Mouse (Mus musculus): Measurements from ENCODE around the gene H2-K1. TPM values are rescaled to one million over a fixed set of nuclear protein-coding genes. Genes with fewer than 3 reads are reported as not detected.
A peak's percentile ranks its signal among the peaks of the same experiment; 100 is the strongest.

H2-K1 gene
- polyA plus RNA-seq, 1 experiment from 2014 or later, result 130 TPM

DNA sequence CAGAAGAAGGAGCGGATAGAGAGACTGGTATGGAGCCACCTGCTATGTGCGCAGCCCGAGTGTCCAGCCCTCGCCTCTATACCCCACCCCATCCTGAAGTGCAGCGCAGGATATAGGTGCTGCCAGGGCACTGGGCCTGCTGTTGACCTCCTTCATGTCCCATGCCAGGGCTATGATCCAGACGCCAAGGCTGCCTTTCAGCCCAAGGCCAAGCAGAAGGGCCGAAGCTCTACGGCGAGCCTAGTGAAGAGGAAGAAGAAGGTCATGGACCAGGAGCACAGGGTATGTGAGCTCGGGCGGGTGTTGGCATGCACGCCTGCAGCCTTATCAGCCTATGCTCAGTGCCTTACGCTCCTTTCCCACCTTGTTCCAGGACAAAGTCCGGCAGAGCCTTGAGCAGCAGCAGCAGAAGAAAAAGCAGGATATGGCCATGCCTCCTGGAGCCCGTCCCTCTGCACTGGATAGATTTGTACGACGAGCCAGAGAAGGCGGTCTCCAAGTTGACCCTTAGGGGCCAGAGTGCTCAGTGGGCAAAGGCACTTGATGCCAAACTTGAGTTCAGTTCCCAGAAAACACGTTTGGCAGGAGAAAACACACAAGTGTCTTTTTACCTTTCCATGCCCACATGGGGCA lies 51.1 kb downstream of the H2-K1 start:
- TF ChIP-seq EP300 (optimal IDR thresholded peaks at IDR 0.05), result no peak
- TF ChIP-seq CTCF (IDR thresholded peaks at IDR 0.05; ENCODE audit: low read depth), result no peak
- Histone ChIP-seq H3K36me3 (ENCODE audit: control insufficient read depth, insufficient read depth, low read length) (peaks cover 16% of the 10 kb centered on the region), H3K4me1 (replicated peaks; ENCODE audit: control insufficient read depth, insufficient read depth) (peaks cover 4% of the 10 kb centered on the region), H3K9ac (ENCODE audit: low read length) (no peak overlapping the region), H3K27ac (replicated peaks) (peak overlapping the region; percentile 56; the same call in 1 of the 2 replicates), H3K4me3 (ENCODE audit: low read depth, low read length) (no peak overlapping the region), H3K4me2 (replicated peaks; ENCODE audit: low read depth) (peak overlapping the region; percentile 87; the same call in 1 of the 2 replicates), H3K27me3 (ENCODE audit: control insufficient read depth, insufficient read depth, low read length) (no peaks in the 10 kb centered on the region), H3K9me3 (ENCODE audit: control insufficient read depth, low read length) (no peaks in the 10 kb centered on the region)
- 75% methylated on average over 19 of the region's 19 CpGs for WGBS
- DNase-seq (ENCODE audit: low spot score) (peak; percentile 78), ATAC-seq (ENCODE audit: low FRiP score, low TSS enrichment) (peak; percentile 72)

DNA sequence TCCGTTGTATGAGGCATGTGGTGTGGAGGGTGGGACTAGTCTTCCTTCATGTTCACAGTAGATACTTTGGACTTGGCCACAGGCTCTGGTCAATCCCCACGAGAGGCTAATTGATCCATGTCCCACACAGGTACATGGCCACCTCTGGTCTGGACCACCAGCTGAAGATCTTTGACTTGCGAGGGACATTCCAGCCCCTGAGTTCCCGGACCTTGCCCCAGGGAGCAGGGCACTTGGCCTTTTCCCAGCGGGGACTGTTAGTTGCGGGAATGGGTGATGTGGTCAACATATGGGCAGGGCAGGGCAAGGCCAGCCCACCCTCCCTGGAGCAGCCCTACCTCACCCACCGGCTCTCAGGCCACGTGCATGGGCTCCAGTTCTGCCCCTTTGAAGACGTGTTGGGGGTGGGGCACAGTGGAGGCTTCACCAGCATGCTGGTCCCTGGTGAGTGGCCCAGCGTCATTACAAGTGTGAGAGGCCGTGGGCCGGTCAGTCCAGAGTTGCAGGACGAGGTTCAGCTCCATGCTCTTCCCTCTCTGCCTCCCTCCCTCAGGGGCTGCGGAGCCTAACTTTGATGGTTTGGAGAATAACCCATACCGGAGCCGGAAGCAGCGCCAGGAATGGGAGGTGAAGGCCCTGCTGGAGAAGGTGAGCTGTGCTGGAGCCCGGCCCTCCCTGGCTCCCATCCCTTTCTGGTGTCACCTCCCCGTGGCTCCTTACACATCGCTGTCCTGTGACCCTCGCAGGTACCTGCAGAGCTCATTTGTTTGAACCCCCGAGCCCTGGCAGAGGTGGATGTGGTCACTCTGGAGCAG lies 51.9 kb downstream of the H2-K1 start:
- H3K4me2 ChIP-seq (replicated peaks; ENCODE audit: low read depth), result no peak overlapping the region; the same call in 1 of the 2 replicates
- DNase-seq (ENCODE audit: low spot score), result no peak
- no peaks in the 10 kb centered on the region for H3K9me3 ChIP-seq (ENCODE audit: control insufficient read depth, low read length)
- no peaks in the 10 kb centered on the region for H3K27me3 ChIP-seq (ENCODE audit: control insufficient read depth, insufficient read depth, low read length)
- no peak for TF ChIP-seq EP300 (optimal IDR thresholded peaks at IDR 0.05)
- TF ChIP-seq CTCF (IDR thresholded peaks at IDR 0.05; ENCODE audit: low read depth), result no peak
- WGBS, result 82% methylated on average over 22 of the region's 22 CpGs
- ATAC-seq (ENCODE audit: low FRiP score, low TSS enrichment), result no peak; the same call in 1 of the 2 replicates
- peaks cover 4% of the 10 kb centered on the region for H3K4me1 ChIP-seq (replicated peaks; ENCODE audit: control insufficient read depth, insufficient read depth)
- no peak overlapping the region; the same call in 1 of the 2 replicates for H3K27ac ChIP-seq (replicated peaks)
- H3K4me3 ChIP-seq (ENCODE audit: low read depth, low read length), result no peak overlapping the region
- no peak overlapping the region for H3K9ac ChIP-seq (ENCODE audit: low read length)
- peaks cover 16% of the 10 kb centered on the region for H3K36me3 ChIP-seq (ENCODE audit: control insufficient read depth, insufficient read depth, low read length)

DNA sequence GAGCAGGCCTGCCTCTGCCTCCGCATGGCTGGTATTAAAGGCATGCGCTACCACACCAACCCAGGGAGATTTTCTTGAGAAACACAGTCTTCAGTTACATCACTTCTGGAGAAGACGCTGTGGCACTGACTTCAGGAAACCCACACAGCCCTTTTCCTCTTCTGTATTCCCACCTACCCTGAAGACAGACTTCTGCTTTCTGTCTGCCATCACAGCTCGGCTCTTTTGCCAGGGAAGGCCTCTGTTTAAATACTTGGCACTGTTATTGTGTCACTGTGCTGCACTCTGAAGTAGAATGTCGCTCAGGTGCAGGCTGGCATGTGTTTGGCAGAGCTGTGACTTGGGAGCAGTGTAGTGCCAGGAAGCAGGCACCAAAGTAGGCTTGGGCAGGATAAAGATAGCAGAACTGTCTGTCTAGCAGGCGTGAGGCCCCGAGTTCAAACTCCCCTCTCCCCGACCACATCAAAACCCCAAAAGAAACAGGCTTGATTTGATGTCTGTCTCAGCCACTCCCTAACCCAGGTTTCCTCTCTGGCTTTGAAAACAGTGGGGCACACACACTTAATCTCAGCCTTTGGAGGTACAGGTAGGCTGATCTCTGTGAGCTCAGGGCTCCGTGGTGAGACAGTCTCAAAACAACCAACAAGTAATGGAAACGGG lies 52.6 kb downstream of the H2-K1 start:
- no peaks in the 10 kb centered on the region for H3K9me3 ChIP-seq (ENCODE audit: control insufficient read depth, low read length)
- peaks cover 8% of the 10 kb centered on the region for H3K36me3 ChIP-seq (ENCODE audit: control insufficient read depth, insufficient read depth, low read length)
- peaks cover 4% of the 10 kb centered on the region for H3K4me1 ChIP-seq (replicated peaks; ENCODE audit: control insufficient read depth, insufficient read depth)
- H3K27me3 ChIP-seq (ENCODE audit: control insufficient read depth, insufficient read depth, low read length), result no peaks in the 10 kb centered on the region
- H3K27ac ChIP-seq (replicated peaks), result no peak overlapping the region
- no peak overlapping the region for H3K4me3 ChIP-seq (ENCODE audit: low read depth, low read length)
- TF ChIP-seq EP300 (optimal IDR thresholded peaks at IDR 0.05) (no peak), CTCF (IDR thresholded peaks at IDR 0.05; ENCODE audit: low read depth) (no peak)
- ATAC-seq (ENCODE audit: low FRiP score, low TSS enrichment), result no peak
- 84% methylated on average over 10 of the region's 10 CpGs for WGBS
- H3K4me2 ChIP-seq (replicated peaks; ENCODE audit: low read depth), result no peak overlapping the region
- H3K9ac ChIP-seq (ENCODE audit: low read length), result no peak overlapping the region
- DNase-seq (ENCODE audit: low spot score), result no peak

MicroRNA genes within 50 kb of the gene (microRNA counts, 519-probe panel; counts per million panel counts)
- microRNA mmu-miR-219, result not detected

Small RNAs within 50 kb of the gene (microRNA-seq; reads per million reads assigned to microRNA genes)
- gene Mir219a-1 (not detected), gene Mir219c (not detected)

Other genes with a start within 250 kb of the H2-K1 start
- gene Rab11b, start 239.8 kb downstream of the H2-K1 start, polyA plus RNA-seq (2015; fragmentation: Nextera tagmentation; extraction: Ambion mirVana), result 164 TPM in 2 replicates
- 31.3 and 42.4 TPM in 2 replicates for gene Angptl4, start 218.5 kb downstream of the H2-K1 start, polyA plus RNA-seq (2015; fragmentation: Nextera tagmentation; extraction: Ambion mirVana)
- 17.1 and 20.3 TPM in 2 replicates for gene Kank3, start 189.8 kb downstream of the H2-K1 start, polyA plus RNA-seq (2015; fragmentation: Nextera tagmentation; extraction: Ambion mirVana)
- 1,008 and 1,055 TPM in 2 replicates for gene Rps28, start 175.8 kb downstream of the H2-K1 start, polyA plus RNA-seq (2015; fragmentation: Nextera tagmentation; extraction: Ambion mirVana)
- gene Ndufa7, start 175.8 kb downstream of the H2-K1 start, polyA plus RNA-seq (2015; fragmentation: Nextera tagmentation; extraction: Ambion mirVana), result 497 TPM in 2 replicates
- gene Cd320, start 157.3 kb downstream of the H2-K1 start, polyA plus RNA-seq (2015; fragmentation: Nextera tagmentation; extraction: Ambion mirVana), result 32.7 and 38.2 TPM in 2 replicates
- gene Gm7029, start 126.5 kb downstream of the H2-K1 start, polyA plus RNA-seq (2015; fragmentation: Nextera tagmentation; extraction: Ambion mirVana), result not detected in 2 replicates
- gene Kifc1, start 109.7 kb downstream of the H2-K1 start, polyA plus RNA-seq (2015; fragmentation: Nextera tagmentation; extraction: Ambion mirVana), result 1.3 and 1.7 TPM in 2 replicates
- gene Platr17, start 95.2 kb downstream of the H2-K1 start, polyA plus RNA-seq (2015; fragmentation: Nextera tagmentation; extraction: Ambion mirVana), result 1.1 TPM in 2 replicates
- 18.1 and 22.4 TPM in 2 replicates for gene Daxx, start 90.9 kb downstream of the H2-K1 start, polyA plus RNA-seq (2015; fragmentation: Nextera tagmentation; extraction: Ambion mirVana)
- 63.7 and 72.4 TPM in 2 replicates for gene Tapbp, start 84.4 kb downstream of the H2-K1 start, polyA plus RNA-seq (2015; fragmentation: Nextera tagmentation; extraction: Ambion mirVana)
- gene Zbtb22, start 84.4 kb downstream of the H2-K1 start, polyA plus RNA-seq (2015; fragmentation: Nextera tagmentation; extraction: Ambion mirVana), result 10.7 and 12.2 TPM in 2 replicates
- gene Rgl2, start 70.8 kb downstream of the H2-K1 start, polyA plus RNA-seq (2015; fragmentation: Nextera tagmentation; extraction: Ambion mirVana), result 18.6 and 24.4 TPM in 2 replicates
- gene Pfdn6, start 60.0 kb downstream of the H2-K1 start, polyA plus RNA-seq (2015; fragmentation: Nextera tagmentation; extraction: Ambion mirVana), result 92.7 and 96.8 TPM in 2 replicates
- 17.1 and 20.2 TPM in 2 replicates for gene Wdr46, start 59.7 kb downstream of the H2-K1 start, polyA plus RNA-seq (2015; fragmentation: Nextera tagmentation; extraction: Ambion mirVana)
- gene B3galt4, start 48.9 kb downstream of the H2-K1 start, polyA plus RNA-seq (2015; fragmentation: Nextera tagmentation; extraction: Ambion mirVana), result 15.0 and 15.2 TPM in 2 replicates
- gene Vps52, start 44.5 kb downstream of the H2-K1 start, polyA plus RNA-seq (2015; fragmentation: Nextera tagmentation; extraction: Ambion mirVana), result 24.7 and 26.3 TPM in 2 replicates
- gene Rps18, start 44.3 kb downstream of the H2-K1 start, polyA plus RNA-seq (2015; fragmentation: Nextera tagmentation; extraction: Ambion mirVana), result 1,740 and 1,781 TPM in 2 replicates
- gene Ring1, start 24.3 kb upstream of the H2-K1 start, polyA plus RNA-seq (2015; fragmentation: Nextera tagmentation; extraction: Ambion mirVana), result 13.3 and 14.6 TPM in 2 replicates
- gene H2-Ke6, start 27.7 kb upstream of the H2-K1 start, polyA plus RNA-seq (2015; fragmentation: Nextera tagmentation; extraction: Ambion mirVana), result 37.6 and 42.4 TPM in 2 replicates
- 114 and 118 TPM in 2 replicates for gene Slc39a7, start 31.3 kb upstream of the H2-K1 start, polyA plus RNA-seq (2015; fragmentation: Nextera tagmentation; extraction: Ambion mirVana)
- gene Rxrb, start 31.5 kb upstream of the H2-K1 start, polyA plus RNA-seq (2015; fragmentation: Nextera tagmentation; extraction: Ambion mirVana), result 25.0 and 26.9 TPM in 2 replicates
- 0.18 and 0.29 TPM in 2 replicates for gene Col11a2, start 39.1 kb upstream of the H2-K1 start, polyA plus RNA-seq (2015; fragmentation: Nextera tagmentation; extraction: Ambion mirVana)
- gene H2-Oa, start 92.0 kb upstream of the H2-K1 start, polyA plus RNA-seq (2015; fragmentation: Nextera tagmentation; extraction: Ambion mirVana), result 0.25 and 0.29 TPM in 2 replicates
- 9.1 and 9.5 TPM in 2 replicates for gene H2-DMa, start 119.2 kb upstream of the H2-K1 start, polyA plus RNA-seq (2015; fragmentation: Nextera tagmentation; extraction: Ambion mirVana)
- 45.0 and 48.1 TPM in 2 replicates for gene Brd2, start 122.3 kb upstream of the H2-K1 start, polyA plus RNA-seq (2015; fragmentation: Nextera tagmentation; extraction: Ambion mirVana)
- gene H2-DMb2, start 143.0 kb upstream of the H2-K1 start, polyA plus RNA-seq (2015; fragmentation: Nextera tagmentation; extraction: Ambion mirVana), result 0.45 and 0.53 TPM in 2 replicates
- gene H2-DMb1, start 152.7 kb upstream of the H2-K1 start, polyA plus RNA-seq (2015; fragmentation: Nextera tagmentation; extraction: Ambion mirVana), result 2.1 and 2.6 TPM in 2 replicates
- gene Tap1, start 187.2 kb upstream of the H2-K1 start, polyA plus RNA-seq (2015; fragmentation: Nextera tagmentation; extraction: Ambion mirVana), result 7.0 and 8.3 TPM in 2 replicates
- gene Psmb9, start 187.4 kb upstream of the H2-K1 start, polyA plus RNA-seq (2015; fragmentation: Nextera tagmentation; extraction: Ambion mirVana), result 11.9 and 12.8 TPM in 2 replicates
- 15.5 and 16.2 TPM in 2 replicates for gene Psmb8, start 197.4 kb upstream of the H2-K1 start, polyA plus RNA-seq (2015; fragmentation: Nextera tagmentation; extraction: Ambion mirVana)
- 5.8 and 5.9 TPM in 2 replicates for gene Tap2, start 203.2 kb upstream of the H2-K1 start, polyA plus RNA-seq (2015; fragmentation: Nextera tagmentation; extraction: Ambion mirVana)
- gene H2-Ob, start 238.6 kb upstream of the H2-K1 start, polyA plus RNA-seq (2015; fragmentation: Nextera tagmentation; extraction: Ambion mirVana), result 0.13 and 0.16 TPM in 2 replicates